Mouse (Mus musculus) heart, postnatal 0 days (tissue): Measurements from ENCODE around the gene Lst1. TPM values are rescaled to one million over a fixed set of nuclear protein-coding genes. Genes with fewer than 3 reads are reported as not detected.

ENCODE experiments used
- ATAC-seq: fragments of 200-750 bp; cut with Nextera tagmentation; 2 replicates; pipeline ENCODE4 v1.8.0; 2017; ENCODE audit warnings: low read depth, moderate number of reproducible peaks, moderate library complexity; ENCODE audit not compliant: insufficient read depth
- DNase-seq: peaks from one replicate; pipeline ENCODE4 v3.0.0-alpha.2; 2016; ENCODE audit warnings: low spot score
- H3K27ac ChIP-seq: fragments of 300-500 bp; sonication (generic); 2 replicates; pipeline ENCODE4 v1.5.1; 2014; ENCODE audit warnings: low read depth, mild to moderate bottlenecking
- H3K27me3 ChIP-seq: fragments of 300-500 bp; sonication (generic); 2 replicates; pipeline ENCODE4 v1.6.1; 2014; ENCODE audit warnings: low read length, mixed read lengths; ENCODE audit not compliant: control insufficient read depth, insufficient read depth
- H3K36me3 ChIP-seq: fragments of 300-500 bp; sonication (generic); replicated peaks from 2 replicates; pipeline ENCODE4 v1.6.1; 2014; ENCODE audit warnings: low read length, mixed read lengths; ENCODE audit not compliant: control insufficient read depth, insufficient read depth
- H3K4me1 ChIP-seq: fragments of 300-500 bp; sonication (generic); 2 replicates; pipeline ENCODE4 v1.6.1; 2014; ENCODE audit warnings: antibody characterized with exemption; ENCODE audit not compliant: control insufficient read depth, insufficient read depth
- H3K4me2 ChIP-seq: fragments of 300-500 bp; sonication (generic); 2 replicates; pipeline ENCODE4 v1.6.1; 2014; ENCODE audit warnings: low read depth, mild to moderate bottlenecking, low read length, moderate library complexity
- H3K4me3 ChIP-seq: fragments of 300-500 bp; sonication (generic); 2 replicates; pipeline ENCODE4 v1.5.1; 2014; ENCODE audit warnings: low read depth, low read length
- H3K9ac ChIP-seq: fragments of 300-500 bp; sonication (generic); replicated peaks from 2 replicates; pipeline ENCODE4 v1.6.1; 2014; ENCODE audit warnings: low read depth, low read length, mixed read lengths
- H3K9me3 ChIP-seq: fragments of 300-500 bp; sonication (generic); replicated peaks from 2 replicates; pipeline ENCODE4 v1.6.1; 2016; ENCODE audit warnings: low read length; ENCODE audit not compliant: control insufficient read depth
- CTCF ChIP-seq: IDR thresholded peaks from 2 replicates; pipeline ENCODE4 v1.5.1; 2016; ENCODE audit warnings: antibody characterized with exemption, control low read depth, low read depth
- EP300 ChIP-seq: IDR thresholded peaks from 2 replicates; pipeline ENCODE4 v1.6.1; 2016; ENCODE audit warnings: antibody characterized with exemption, low read depth
- WGBS: fragments of 180-500 bp; shearing (Covaris S2); extraction: QIAGEN DNeasy Blood & Tissue Kit; methylation state at CpG from one replicate; pipeline ENCODE4 v1.1.7; 2014; 5-methylcytosine and 5-hydroxymethylcytosine counted together
- polyA plus RNA-seq: library from polyadenylated mRNA; unstranded; fragments of >200 nt; fragmentation: Nextera tagmentation; extraction: Ambion mirVana; gene quantifications from 2 replicates; pipeline ENCODE4 v1.2.1, GENCODE M21; 2015
- total RNA-seq: library from RNA; depleted of rRNA; stranded (reverse); fragments of >200 nt; gene quantifications from 2 replicates; pipeline ENCODE4 v1.2.3, GENCODE M21; 2014; ENCODE audit warnings: low replicate concordance

Lst1 gene
- total and polyA plus RNA-seq, 2 experiments from 2014 or later, result 7.0 to 52.7 TPM

- peak within 1 kb of the TSS; percentile 85 for H3K4me2 ChIP-seq
- no peaks in the 10 kb centered on the region for H3K27me3 ChIP-seq
- peak within 1 kb of the TSS; percentile 100 for H3K4me3 ChIP-seq
- H3K4me1 ChIP-seq, result peaks cover 23% of the 10 kb centered on the region
- DNase-seq (peak; percentile 100), ATAC-seq (peak; percentile 94)
- H3K27ac ChIP-seq, result peak within 1 kb of the TSS; percentile 99
- H3K9ac ChIP-seq, result peak within 1 kb of the TSS; percentile 100
- peak; percentile 55; the same call in 1 of the 2 replicates for TF ChIP-seq EP300
- TF ChIP-seq CTCF, result no peak
- no peaks in the 10 kb centered on the region for H3K9me3 ChIP-seq
- peaks cover 23% of the 10 kb centered on the region for H3K36me3 ChIP-seq
- WGBS, result under 1% methylated on average over 43 of the region's 89 CpGs
Measured at GRCm38 (mm10) chr17:35164568-35165450, 23.4 kb downstream of the Lst1 start, which contains the start of gene Prrc2a. Prrc2a (minus strand) TSS chr17:35164897.

- Histone ChIP-seq H3K27me3 (no peaks in the 10 kb centered on the region), H3K4me1 (peaks cover 23% of the 10 kb centered on the region), H3K27ac (peak overlapping the region; percentile 99), H3K9ac (peak overlapping the region; percentile 100), H3K4me3 (peak overlapping the region; percentile 100), H3K36me3 (peaks cover 30% of the 10 kb centered on the region), H3K9me3 (no peaks in the 10 kb centered on the region), H3K4me2 (peak overlapping the region; percentile 85)
- TF ChIP-seq EP300, result no peak
- TF ChIP-seq CTCF, result no peak
- no peak for ATAC-seq
- under 1% methylated on average over 19 of the region's 28 CpGs for WGBS
- no peak for DNase-seq
Measured at GRCm38 (mm10) chr17:35164218-35164567, 24.0 kb downstream of the Lst1 start.

DNA sequence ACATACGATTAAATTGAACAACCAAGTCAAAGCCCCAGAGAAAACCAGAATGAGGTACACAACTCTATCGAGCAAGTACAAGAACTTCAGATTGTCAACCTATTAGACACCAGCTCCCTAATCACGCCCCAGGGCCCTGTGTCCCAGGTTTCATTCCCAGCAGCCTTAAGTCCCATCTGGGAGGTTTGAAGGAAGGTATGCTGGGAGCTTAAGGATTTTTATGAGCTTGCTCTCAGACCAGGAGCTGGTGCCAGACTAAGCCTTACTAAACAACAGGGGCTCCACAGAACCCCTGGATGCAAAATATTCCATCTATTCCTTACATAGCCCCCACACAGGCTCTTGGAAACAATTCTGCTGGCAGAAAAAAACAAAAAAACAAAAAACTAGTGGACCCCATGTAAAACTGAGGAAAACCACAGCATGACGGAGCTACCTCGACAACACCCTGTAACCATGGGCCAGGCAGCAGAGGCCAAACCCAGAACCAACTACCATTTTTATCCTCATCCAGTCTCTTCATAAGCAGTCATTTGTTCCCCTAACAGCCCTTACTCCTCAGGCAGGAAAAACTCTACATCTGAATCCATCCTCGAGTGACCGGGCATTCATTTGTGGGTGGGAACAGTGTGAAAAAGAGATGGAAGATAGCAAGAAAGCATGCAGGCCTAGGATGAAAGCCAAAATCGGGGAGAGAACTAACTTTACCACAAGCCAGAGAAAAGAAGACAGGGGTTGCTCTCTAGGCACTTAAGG is 24.7 kb downstream of the Lst1 start:
- DNase-seq (peak; percentile 42), ATAC-seq (no peak)
- peaks cover 36% of the 10 kb centered on the region for H3K36me3 ChIP-seq
- H3K27ac ChIP-seq, result peak overlapping the region; percentile 99
- no peak for TF ChIP-seq CTCF
- no peaks in the 10 kb centered on the region for H3K27me3 ChIP-seq
- 4% methylated on average over 8 of the region's 8 CpGs for WGBS
- H3K9me3 ChIP-seq, result no peaks in the 10 kb centered on the region
- peak overlapping the region; percentile 100 for H3K9ac ChIP-seq
- H3K4me1 ChIP-seq, result peaks cover 23% of the 10 kb centered on the region
- peak overlapping the region; percentile 100 for H3K4me3 ChIP-seq
- H3K4me2 ChIP-seq, result peak overlapping the region; percentile 85

- ATAC-seq, result no peak
- H3K4me3 ChIP-seq, result peak overlapping the region; percentile 100
Measured at GRCm38 (mm10) chr17:35162730-35163129, 25.5 kb downstream of the Lst1 start.

DNA sequence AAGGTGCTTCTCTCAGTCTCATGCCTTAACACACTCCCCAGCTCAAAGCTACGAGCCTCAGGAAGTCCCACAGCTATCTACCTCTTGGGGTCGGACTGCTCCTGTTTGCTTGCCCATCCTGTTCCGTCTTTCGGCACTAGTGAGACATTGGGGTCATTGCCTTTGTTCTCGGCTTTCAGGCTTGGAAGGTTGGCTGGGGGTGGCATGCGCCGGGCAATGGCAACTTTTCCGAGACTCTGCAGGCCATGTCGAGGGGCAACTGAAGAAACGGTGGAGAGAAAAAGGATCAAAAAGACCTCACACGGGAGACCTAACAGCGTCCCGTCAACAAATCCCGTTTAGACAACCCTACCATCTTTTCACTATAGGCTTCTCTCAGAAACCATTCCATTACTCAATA is 26.1 kb downstream of the Lst1 start:
- Histone ChIP-seq H3K36me3 (peaks cover 50% of the 10 kb centered on the region), H3K9me3 (no peaks in the 10 kb centered on the region), H3K9ac (peak overlapping the region; percentile 100), H3K4me2 (peak overlapping the region; percentile 85), H3K27ac (no peak overlapping the region), H3K27me3 (no peaks in the 10 kb centered on the region), H3K4me3 (no peak overlapping the region), H3K4me1 (peaks cover 23% of the 10 kb centered on the region)
- 61% methylated on average over 14 of the region's 14 CpGs for WGBS
- no peak for TF ChIP-seq EP300
- no peak for TF ChIP-seq CTCF
- ATAC-seq, result no peak
- DNase-seq, result no peak

More at GRCm38 (mm10) chr17:35162730-35163129, 25.5 kb downstream of the Lst1 start:
- no peak for DNase-seq
- Histone ChIP-seq H3K27me3 (no peaks in the 10 kb centered on the region), H3K4me2 (peak overlapping the region; percentile 85), H3K9me3 (no peaks in the 10 kb centered on the region), H3K9ac (peak overlapping the region; percentile 100), H3K36me3 (peaks cover 44% of the 10 kb centered on the region), H3K27ac (peak overlapping the region; percentile 18; the same call in 1 of the 2 replicates), H3K4me1 (peaks cover 23% of the 10 kb centered on the region)
- 10% methylated on average over 12 of the region's 12 CpGs for WGBS
- no peak for TF ChIP-seq CTCF
